Mouse (Mus musculus): ENCODE measurements around the gene B4galnt1. TPM values are rescaled to one million over a fixed set of nuclear protein-coding genes. Genes with fewer than 3 reads are reported as not detected.

The B4galnt1 gene
- polyA plus RNA-seq, 1 experiment from 2014 or later = 73.7 TPM

DNA sequence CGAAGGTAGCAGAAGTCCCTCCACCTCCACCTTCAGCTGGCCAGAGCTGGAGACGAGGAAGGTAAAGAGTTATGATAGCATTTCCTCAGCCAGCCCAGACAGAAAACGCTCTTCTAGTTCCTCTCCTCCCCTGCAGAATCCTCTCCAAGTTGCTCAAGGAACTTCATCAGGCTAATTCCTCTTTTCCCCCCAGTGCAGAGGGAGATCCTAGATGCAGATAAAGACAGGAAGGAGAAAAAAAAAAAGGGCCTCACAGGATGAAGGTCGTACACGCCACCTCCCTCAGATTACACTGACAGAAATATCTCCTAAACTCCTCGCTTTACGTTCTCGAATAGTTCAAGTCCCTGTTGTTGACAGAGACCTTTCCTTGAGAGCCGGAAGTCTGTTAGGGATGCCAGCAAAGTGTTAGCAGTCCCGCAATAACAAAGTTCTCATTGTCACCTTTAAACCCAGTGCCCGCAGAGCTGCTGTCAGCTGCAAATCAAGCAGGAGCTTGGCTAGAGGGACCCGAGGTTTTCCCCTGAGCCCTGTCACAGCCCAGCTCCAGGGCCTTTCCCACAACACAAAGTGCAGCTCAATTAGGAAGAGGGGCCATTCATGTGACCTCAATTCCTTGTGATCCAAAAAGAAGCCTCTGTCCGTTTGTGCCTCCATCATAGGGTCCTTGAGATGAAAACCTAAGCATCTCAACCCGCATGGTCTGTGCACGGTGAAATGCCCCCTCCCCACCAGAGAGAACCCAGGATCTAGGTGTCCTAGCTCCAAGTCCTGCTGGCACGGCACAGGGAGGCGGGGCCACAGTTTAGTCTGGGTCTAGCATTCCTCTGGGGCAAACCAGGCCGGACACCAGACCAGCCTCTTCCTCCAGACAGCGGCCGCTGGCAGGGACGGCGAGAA, 29.7 kb downstream of the B4galnt1 start:
- Histone ChIP-seq H3K4me1 (replicated peaks; ENCODE audit: control insufficient read depth, insufficient read depth, low read length) (peaks cover 21% of the 10 kb centered on the region), H3K4me2 (replicated peaks) (peak overlapping the region; percentile 70), H3K27me3 (ENCODE audit: control insufficient read depth, insufficient read depth, low read length) (no peaks in the 10 kb centered on the region), H3K4me3 (replicated peaks; ENCODE audit: low read length) (peak overlapping the region; percentile 91), H3K9ac (peak overlapping the region; percentile 94), H3K9me3 (ENCODE audit: control insufficient read depth, low read length) (no peaks in the 10 kb centered on the region), H3K27ac (peak overlapping the region; percentile 92), H3K36me3 (replicated peaks; ENCODE audit: control insufficient read depth, insufficient read depth) (peaks cover 49% of the 10 kb centered on the region)
- ATAC-seq (ENCODE audit: low FRiP score) (peak; percentile 16; the same call in 1 of the 2 replicates), DNase-seq (ENCODE audit: low spot score) (no peak)
- 23% methylated on average over 22 of the region's 22 CpGs for WGBS

DNA sequence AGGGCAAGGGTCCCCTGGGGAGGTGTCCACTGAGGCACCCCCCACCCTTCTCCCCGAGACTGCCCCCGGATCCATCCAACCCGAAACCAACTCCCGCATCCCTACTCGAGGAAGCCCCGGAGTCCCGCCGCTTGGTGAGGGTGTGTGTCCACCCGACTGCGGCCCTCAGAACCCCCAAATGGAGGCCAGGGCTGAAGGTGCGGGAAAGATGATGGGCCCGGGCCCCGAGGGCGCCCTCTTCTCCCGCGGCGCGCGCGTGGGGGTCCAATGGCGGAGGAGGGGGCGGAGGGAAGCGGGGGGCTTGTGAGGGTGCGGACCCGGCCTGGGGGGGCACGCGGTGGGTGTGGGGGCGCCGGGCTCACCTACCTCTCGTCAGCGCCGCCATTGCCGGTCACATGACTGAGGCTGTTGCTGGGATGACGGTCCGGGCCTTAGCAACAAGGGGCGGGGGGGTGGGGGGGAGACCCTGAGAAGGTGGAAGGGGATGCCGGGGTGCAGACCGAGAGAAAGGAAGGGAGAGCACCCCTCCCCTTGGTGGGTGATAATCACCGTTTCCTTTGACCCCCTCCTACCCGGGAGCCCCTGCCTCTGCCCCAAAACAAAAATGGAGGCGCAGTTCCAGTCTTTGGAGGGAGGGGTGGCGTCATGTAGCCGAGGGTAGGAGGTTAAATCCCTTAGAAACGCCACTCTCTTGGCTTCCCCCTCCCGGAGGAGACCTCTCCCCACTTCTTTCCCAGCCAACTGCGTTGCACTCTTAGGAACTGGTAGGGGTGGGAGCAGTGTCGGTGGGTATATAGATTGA, 30.5 kb downstream of the B4galnt1 start, which contains the start of gene Dtx3:
Gene Dtx3, minus strand, starts transcription at position 401 of the 802 bp plus-strand sequence.
- no peaks in the 10 kb centered on the region for H3K9me3 ChIP-seq (ENCODE audit: control insufficient read depth, low read length)
- under 1% methylated on average over 35 of the region's 47 CpGs for WGBS
- peaks cover 18% of the 10 kb centered on the region for H3K4me1 ChIP-seq (replicated peaks; ENCODE audit: control insufficient read depth, insufficient read depth, low read length)
- H3K4me3 ChIP-seq (replicated peaks; ENCODE audit: low read length) = peak within 1 kb of the TSS; percentile 91
- H3K36me3 ChIP-seq (replicated peaks; ENCODE audit: control insufficient read depth, insufficient read depth) = peaks cover 55% of the 10 kb centered on the region
- no peak for DNase-seq (ENCODE audit: low spot score)
- peak within 1 kb of the TSS; percentile 94 for H3K9ac ChIP-seq
- H3K4me2 ChIP-seq (replicated peaks) = peak within 1 kb of the TSS; percentile 70
- ATAC-seq (ENCODE audit: low FRiP score) = peak; percentile 72
- H3K27ac ChIP-seq = peak within 1 kb of the TSS; percentile 92
- H3K27me3 ChIP-seq (ENCODE audit: control insufficient read depth, insufficient read depth, low read length) = no peaks in the 10 kb centered on the region

DNA sequence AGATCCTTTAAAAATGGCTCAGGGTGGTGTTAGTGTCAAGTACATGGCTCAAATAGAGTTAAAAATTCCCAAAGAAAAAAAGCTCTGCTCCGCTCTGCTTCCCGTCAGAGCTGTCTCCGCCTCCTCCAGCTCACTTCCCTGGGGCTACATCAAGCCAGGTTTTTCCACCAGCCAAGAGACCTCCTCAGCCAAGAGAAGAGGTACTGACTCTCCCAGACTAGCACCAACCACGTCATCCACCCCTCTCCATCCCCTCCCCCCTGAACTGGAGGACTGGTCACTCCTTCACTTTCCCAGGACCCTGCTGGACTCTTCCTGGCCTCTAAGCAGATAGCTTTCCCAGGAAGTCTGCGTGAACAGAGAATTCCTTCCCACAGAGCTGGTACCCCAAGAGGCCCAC, 31.4 kb downstream of the B4galnt1 start:
- peaks cover 54% of the 10 kb centered on the region for H3K36me3 ChIP-seq (replicated peaks; ENCODE audit: control insufficient read depth, insufficient read depth)
- peak overlapping the region; percentile 91 for H3K4me3 ChIP-seq (replicated peaks; ENCODE audit: low read length)
- no peaks in the 10 kb centered on the region for H3K27me3 ChIP-seq (ENCODE audit: control insufficient read depth, insufficient read depth, low read length)
- peak overlapping the region; percentile 92 for H3K27ac ChIP-seq
- H3K4me1 ChIP-seq (replicated peaks; ENCODE audit: control insufficient read depth, insufficient read depth, low read length) = peaks cover 18% of the 10 kb centered on the region
- DNase-seq (ENCODE audit: low spot score) (peak; percentile 57), ATAC-seq (ENCODE audit: low FRiP score) (peak; percentile 27; the same call in 1 of the 2 replicates)
- H3K9me3 ChIP-seq (ENCODE audit: control insufficient read depth, low read length) = no peaks in the 10 kb centered on the region
- H3K9ac ChIP-seq = peak overlapping the region; percentile 94
- H3K4me2 ChIP-seq (replicated peaks) = peak overlapping the region; percentile 70
- WGBS = 5% methylated on average over 5 of the region's 5 CpGs

DNA sequence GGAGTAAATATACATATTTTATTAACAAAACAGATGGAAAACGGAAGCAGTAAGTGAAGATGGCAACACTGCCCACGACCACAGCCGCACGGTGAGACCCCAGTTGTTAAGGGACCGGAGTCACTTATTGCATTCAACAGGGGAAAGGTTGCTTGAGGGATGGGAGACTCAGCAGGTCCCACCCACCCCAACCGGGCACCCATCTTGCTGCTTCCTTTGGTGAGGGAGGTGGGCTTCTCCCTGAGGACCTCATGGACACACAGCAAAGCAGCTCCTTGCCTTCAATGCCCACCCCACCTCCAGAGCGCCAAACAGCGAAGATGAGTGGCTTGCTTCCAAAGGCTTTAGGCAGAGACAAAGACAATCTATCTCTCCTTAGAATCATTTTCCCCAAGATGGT, 32.1 kb downstream of the B4galnt1 start:
- DNase-seq (ENCODE audit: low spot score) = no peak
- Histone ChIP-seq H3K9me3 (ENCODE audit: control insufficient read depth, low read length) (no peaks in the 10 kb centered on the region), H3K27me3 (ENCODE audit: control insufficient read depth, insufficient read depth, low read length) (no peaks in the 10 kb centered on the region), H3K4me2 (replicated peaks) (no peak overlapping the region), H3K4me1 (replicated peaks; ENCODE audit: control insufficient read depth, insufficient read depth, low read length) (peaks cover 18% of the 10 kb centered on the region), H3K36me3 (replicated peaks; ENCODE audit: control insufficient read depth, insufficient read depth) (peaks cover 55% of the 10 kb centered on the region), H3K4me3 (replicated peaks; ENCODE audit: low read length) (no peak overlapping the region), H3K9ac (no peak overlapping the region), H3K27ac (peak overlapping the region; percentile 24; the same call in 1 of the 2 replicates)
- WGBS = 89% methylated on average over 8 of the region's 8 CpGs
- ATAC-seq (ENCODE audit: low FRiP score) = no peak

DNA sequence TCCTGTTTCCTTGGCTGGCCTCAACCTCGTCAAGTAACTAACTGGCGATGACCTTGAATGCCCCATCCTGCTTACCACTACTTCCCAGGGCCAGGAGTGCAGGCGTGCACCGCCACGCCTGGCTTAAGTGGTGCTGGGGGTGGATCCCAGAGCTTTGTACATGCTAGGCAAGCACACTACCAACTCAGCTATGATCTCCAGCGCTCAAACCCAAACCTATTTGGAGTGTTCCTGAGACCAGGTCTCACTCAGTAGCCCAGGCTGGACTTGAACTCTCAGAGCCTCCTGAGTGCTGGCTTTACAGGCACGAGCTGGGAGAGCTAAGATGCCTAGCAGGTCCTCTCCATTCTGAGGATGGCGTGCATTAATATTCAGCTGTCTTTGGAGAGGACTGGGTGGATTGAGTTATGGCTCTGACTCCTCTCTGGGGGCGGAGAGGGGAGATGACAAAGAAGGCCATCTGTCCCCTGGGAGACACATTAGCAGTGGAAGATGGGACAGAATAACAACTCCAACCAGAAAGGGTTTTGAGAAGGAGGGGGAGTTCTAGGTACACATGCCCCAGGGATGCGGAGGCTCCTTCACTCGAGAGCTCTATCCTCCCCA, 32.6 kb downstream of the B4galnt1 start:
- H3K27me3 ChIP-seq (ENCODE audit: control insufficient read depth, insufficient read depth, low read length) = no peaks in the 10 kb centered on the region
- H3K4me2 ChIP-seq (replicated peaks) = no peak overlapping the region
- DNase-seq (ENCODE audit: low spot score) (no peak), ATAC-seq (ENCODE audit: low FRiP score) (no peak)
- no peaks in the 10 kb centered on the region for H3K9me3 ChIP-seq (ENCODE audit: control insufficient read depth, low read length)
- H3K9ac ChIP-seq = 0 out of 2 replicates have a peak overlapping the region, but pooled peaks have one; percentile 4
- 0 out of 2 replicates have a peak overlapping the region, but pooled peaks have one; percentile 24 for H3K27ac ChIP-seq
- peaks cover 18% of the 10 kb centered on the region for H3K4me1 ChIP-seq (replicated peaks; ENCODE audit: control insufficient read depth, insufficient read depth, low read length)
- peaks cover 56% of the 10 kb centered on the region for H3K36me3 ChIP-seq (replicated peaks; ENCODE audit: control insufficient read depth, insufficient read depth)
- no peak overlapping the region for H3K4me3 ChIP-seq (replicated peaks; ENCODE audit: low read length)
- WGBS = 79% methylated on average over 11 of the region's 11 CpGs

DNA sequence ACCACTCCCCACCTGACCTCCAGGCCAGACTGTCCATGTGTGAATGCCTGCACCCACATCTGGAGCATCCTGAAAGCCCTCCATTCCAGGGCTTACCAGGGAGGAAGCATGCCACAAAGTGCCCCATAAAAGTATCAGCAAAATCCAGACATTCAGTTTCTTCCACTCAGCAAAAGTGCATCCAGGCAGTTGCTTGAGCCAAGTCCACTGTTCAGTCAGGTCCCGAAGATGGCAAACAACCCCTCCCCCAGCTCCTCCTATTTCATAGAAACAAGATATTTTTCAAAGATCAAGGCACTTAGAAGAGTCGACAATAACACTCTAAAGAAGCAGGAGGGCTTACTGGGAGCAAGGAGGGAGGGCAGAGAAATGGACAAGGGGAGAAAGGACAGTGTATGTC, 33.5 kb downstream of the B4galnt1 start:
- Histone ChIP-seq H3K9ac (no peak overlapping the region), H3K27me3 (ENCODE audit: control insufficient read depth, insufficient read depth, low read length) (no peaks in the 10 kb centered on the region), H3K27ac (no peak overlapping the region), H3K36me3 (replicated peaks; ENCODE audit: control insufficient read depth, insufficient read depth) (peaks cover 58% of the 10 kb centered on the region), H3K9me3 (ENCODE audit: control insufficient read depth, low read length) (no peaks in the 10 kb centered on the region), H3K4me3 (replicated peaks; ENCODE audit: low read length) (no peak overlapping the region), H3K4me1 (replicated peaks; ENCODE audit: control insufficient read depth, insufficient read depth, low read length) (peaks cover 18% of the 10 kb centered on the region), H3K4me2 (replicated peaks) (no peak overlapping the region)
- ATAC-seq (ENCODE audit: low FRiP score) (no peak), DNase-seq (ENCODE audit: low spot score) (no peak)
- WGBS = 77% methylated on average over 2 of the region's 2 CpGs

DNA sequence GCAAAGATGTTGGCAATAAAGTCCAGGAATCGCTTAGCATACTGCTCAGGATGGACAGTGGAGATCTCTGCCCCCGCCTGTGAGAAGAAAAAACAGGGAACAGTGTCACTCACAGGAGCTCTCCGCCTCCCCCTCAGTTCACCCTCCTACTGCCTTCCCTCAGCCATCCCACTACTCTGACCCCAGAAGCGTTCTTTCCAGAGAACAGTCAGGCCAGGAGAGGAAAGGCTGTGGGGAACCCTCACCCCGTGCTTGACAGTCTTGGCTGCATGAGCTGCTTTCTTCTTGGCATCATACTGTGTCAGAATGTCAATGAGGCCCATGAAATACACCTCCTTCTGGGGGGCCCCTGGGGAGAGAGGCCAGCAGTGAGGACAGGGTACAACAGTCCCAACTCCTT, 34.0 kb downstream of the B4galnt1 start:
- H3K36me3 ChIP-seq (replicated peaks; ENCODE audit: control insufficient read depth, insufficient read depth) = peaks cover 63% of the 10 kb centered on the region
- no peak overlapping the region for H3K27ac ChIP-seq
- DNase-seq (ENCODE audit: low spot score) (no peak), ATAC-seq (ENCODE audit: low FRiP score) (no peak)
- no peak overlapping the region for H3K4me3 ChIP-seq (replicated peaks; ENCODE audit: low read length)
- H3K9ac ChIP-seq = no peak overlapping the region
- 60% methylated on average over 5 of the region's 5 CpGs for WGBS
- no peaks in the 10 kb centered on the region for H3K9me3 ChIP-seq (ENCODE audit: control insufficient read depth, low read length)
- H3K4me2 ChIP-seq (replicated peaks) = no peak overlapping the region
- H3K27me3 ChIP-seq (ENCODE audit: control insufficient read depth, insufficient read depth, low read length) = no peaks in the 10 kb centered on the region
- peaks cover 18% of the 10 kb centered on the region for H3K4me1 ChIP-seq (replicated peaks; ENCODE audit: control insufficient read depth, insufficient read depth, low read length)

DNA sequence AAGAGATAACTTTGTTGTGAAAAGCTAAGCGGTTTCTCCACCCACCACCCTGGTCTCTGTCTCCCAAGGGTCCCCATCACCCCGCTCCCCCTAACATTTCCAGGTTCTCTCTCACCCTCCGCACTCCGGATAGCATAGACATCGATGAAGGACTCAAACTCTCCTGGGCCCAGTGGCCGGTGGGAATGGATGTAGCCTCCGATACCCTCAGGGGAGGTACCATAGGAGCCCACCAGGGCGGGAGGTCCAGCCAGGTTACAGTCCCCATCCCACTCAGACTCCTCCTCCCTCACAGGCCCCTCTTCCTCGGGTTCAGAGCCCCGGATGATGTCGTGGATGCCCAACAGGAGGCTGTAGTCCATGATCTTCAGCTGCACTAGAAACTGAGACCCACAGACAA, 34.4 kb downstream of the B4galnt1 start:
- no peak overlapping the region for H3K9ac ChIP-seq
- H3K4me1 ChIP-seq (replicated peaks; ENCODE audit: control insufficient read depth, insufficient read depth, low read length) = peaks cover 14% of the 10 kb centered on the region
- ATAC-seq (ENCODE audit: low FRiP score) = no peak
- no peak overlapping the region for H3K4me2 ChIP-seq (replicated peaks)
- 88% methylated on average over 11 of the region's 11 CpGs for WGBS
- no peak for DNase-seq (ENCODE audit: low spot score)
- no peaks in the 10 kb centered on the region for H3K9me3 ChIP-seq (ENCODE audit: control insufficient read depth, low read length)
- no peaks in the 10 kb centered on the region for H3K27me3 ChIP-seq (ENCODE audit: control insufficient read depth, insufficient read depth, low read length)
- H3K4me3 ChIP-seq (replicated peaks; ENCODE audit: low read length) = no peak overlapping the region
- H3K36me3 ChIP-seq (replicated peaks; ENCODE audit: control insufficient read depth, insufficient read depth) = peaks cover 65% of the 10 kb centered on the region
- no peak overlapping the region for H3K27ac ChIP-seq

DNA sequence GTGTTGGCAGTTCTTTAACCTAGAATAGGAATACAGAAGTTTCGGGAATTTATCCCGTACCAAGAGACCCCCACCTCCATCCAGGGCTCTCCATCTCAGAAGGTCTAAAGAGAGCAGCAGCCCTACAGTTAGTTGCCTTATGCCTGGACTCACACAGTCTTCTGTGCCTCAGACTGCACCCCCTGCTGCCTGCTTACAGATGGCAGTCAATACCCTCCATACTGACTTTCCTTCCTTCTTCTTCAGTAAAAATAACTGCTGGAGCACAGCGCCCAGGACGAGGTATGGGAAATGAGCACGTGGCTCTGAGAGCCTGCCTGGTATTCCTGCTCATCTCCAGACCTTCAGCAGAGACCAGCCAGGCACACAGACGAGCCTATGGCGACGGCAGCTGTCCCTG, 35.3 kb downstream of the B4galnt1 start:
- Histone ChIP-seq H3K36me3 (replicated peaks; ENCODE audit: control insufficient read depth, insufficient read depth) (peaks cover 73% of the 10 kb centered on the region), H3K4me1 (replicated peaks; ENCODE audit: control insufficient read depth, insufficient read depth, low read length) (peaks cover 8% of the 10 kb centered on the region), H3K27me3 (ENCODE audit: control insufficient read depth, insufficient read depth, low read length) (no peaks in the 10 kb centered on the region), H3K4me2 (replicated peaks) (no peak overlapping the region), H3K4me3 (replicated peaks; ENCODE audit: low read length) (no peak overlapping the region), H3K9me3 (ENCODE audit: control insufficient read depth, low read length) (no peaks in the 10 kb centered on the region), H3K9ac (no peak overlapping the region), H3K27ac (no peak overlapping the region)
- no peak for ATAC-seq (ENCODE audit: low FRiP score)
- 87% methylated on average over 8 of the region's 8 CpGs for WGBS
- DNase-seq (ENCODE audit: low spot score) = no peak
